In genomic region chr11:8247535-8247934, GRCm38 (mm10) we compare ENCODE assay signal across 10 mouse cellular contexts.
DNase-seq lines count a peak whose midpoint lies in the region; ATAC-seq and TF ChIP-seq lines count a peak whose summit lies in the region.
"Had no signal": no experiment of that assay in that cellular context is flagged by ENCODE, and none has a peak within 500 bp of the region (broad histone marks: within the 10 kb centered on the region; RNA-seq: fewer than 3 reads in every experiment).

No protein-coding gene starts in this region.

- DNase-seq in heart, adult 2 months, result peak; percentile 38 to 48
- no peak for DNase-seq in heart, embryonic 10.5 days (ENCODE audit: low spot score)
- peak; percentile 7 for DNase-seq in embryo, embryonic 11 days
- peak; percentile 52 for DNase-seq in heart, adult 8-10 months (ENCODE audit: low spot score)
- DNase-seq in lung, postnatal 0 days (ENCODE audit: low spot score), result peak; percentile 69
- DNase-seq in midbrain, embryonic 11.5 days (ENCODE audit: low spot score, missing footprints), result no peak
- DNase-seq in left cerebral cortex, postnatal 36 days (ENCODE audit: low spot score in 2 of 2), result no peak
- DNase-seq in right cerebral cortex, postnatal 25 days, result no peak
- DNase-seq: thymus, adult 18-20 months had no signal

- ATAC-seq in lung, postnatal 0 days, result peak; percentile 69
- ATAC-seq in midbrain, embryonic 11.5 days (ENCODE audit: low FRiP score), result no peak
- ATAC-seq: activated CD4-positive, CD25-positive, alpha-beta regulatory T cell, adult 4 months had no signal

- H3K27ac ChIP-seq in heart, adult 2 months, result no peak overlapping the region
- no peak overlapping the region for H3K27ac ChIP-seq in heart, embryonic 10.5 days
- H3K27ac ChIP-seq in lung, postnatal 0 days (ENCODE audit: low read length), result no peak overlapping the region
- no peak overlapping the region for H3K27ac ChIP-seq in midbrain, embryonic 11.5 days (ENCODE audit: low read depth, low read length)

- H3K79me2 ChIP-seq in heart, adult 2 months (replicated peaks; ENCODE audit: control insufficient read depth, insufficient read depth, low read length), result no peaks in the 10 kb centered on the region

- peaks cover 2% of the 10 kb centered on the region for H3K4me1 ChIP-seq in heart, adult 2 months (ENCODE audit: control insufficient read depth, insufficient read depth, low read length)
- H3K4me1 ChIP-seq in heart, embryonic 10.5 days, result no peaks in the 10 kb centered on the region
- H3K4me1 ChIP-seq in lung, postnatal 0 days (ENCODE audit: insufficient read depth, low read depth, low read length), result no peaks in the 10 kb centered on the region
- H3K4me1 ChIP-seq in midbrain, embryonic 11.5 days (ENCODE audit: control insufficient read depth, insufficient read depth, low read length), result no peaks in the 10 kb centered on the region

- intact Hi-C loops in heart, adult 2 months (cut with DNase I), result loop anchor here (10.0 kb wide), 2 partner anchors 103 to 413 kb away; no protein-coding TSS in a partner anchor
- intact Hi-C loops in left cerebral cortex, postnatal 36 days (cut with DNase I), result loop anchor here (2.0 kb wide), 1 partner anchor 1033 kb away; no protein-coding TSS in a partner anchor

- no peak for TF ChIP-seq POLR2A in heart, adult 2 months (IDR thresholded peaks at IDR 0.05; ENCODE audit: insufficient read depth, low read depth, low read length)

- 0 out of 2 replicates have a peak, but pooled peaks have one; percentile 54 for TF ChIP-seq EP300 in heart, adult 2 months (IDR thresholded peaks at IDR 0.05; ENCODE audit: insufficient read depth, low read depth, low read length)
- TF ChIP-seq EP300 in lung, postnatal 0 days (IDR thresholded peaks at IDR 0.05), result no peak

- H3K9ac ChIP-seq in heart, adult 2 months (ENCODE audit: low read depth, low read length), result no peak overlapping the region
- no peak overlapping the region for H3K9ac ChIP-seq in lung, postnatal 0 days (replicated peaks; ENCODE audit: low read depth)
- no peak overlapping the region for H3K9ac ChIP-seq in midbrain, embryonic 11.5 days (ENCODE audit: low read length)

- peaks cover 1% of the 10 kb centered on the region; the same call in 1 of the 2 replicates for H3K27me3 ChIP-seq in heart, adult 2 months (ENCODE audit: control insufficient read depth, insufficient read depth, low read length)
- H3K27me3 ChIP-seq in heart, embryonic 10.5 days (ENCODE audit: insufficient read depth, poor library complexity, severe bottlenecking), result no peaks in the 10 kb centered on the region
- H3K27me3 ChIP-seq in lung, postnatal 0 days (replicated peaks; ENCODE audit: insufficient read depth, low read length), result no peaks in the 10 kb centered on the region
- H3K27me3 ChIP-seq in midbrain, embryonic 11.5 days (ENCODE audit: control insufficient read depth, insufficient read depth, low read length), result no peaks in the 10 kb centered on the region

- no peak overlapping the region for H3K4me3 ChIP-seq in heart, adult 2 months
- no peak overlapping the region for H3K4me3 ChIP-seq in heart, embryonic 10.5 days
- no peak overlapping the region for H3K4me3 ChIP-seq in lung, postnatal 0 days (ENCODE audit: low read depth, low read length)
- no peak overlapping the region for H3K4me3 ChIP-seq in midbrain, embryonic 11.5 days (ENCODE audit: low read depth, low read length)

- no peaks in the 10 kb centered on the region for H3K9me3 ChIP-seq in heart, embryonic 10.5 days
- no peaks in the 10 kb centered on the region for H3K9me3 ChIP-seq in lung, postnatal 0 days (ENCODE audit: low read length)
- no peaks in the 10 kb centered on the region for H3K9me3 ChIP-seq in midbrain, embryonic 11.5 days (ENCODE audit: control insufficient read depth, low read length)

- TF ChIP-seq CTCF in heart, adult 2 months (IDR thresholded peaks at IDR 0.05), result no peak
- TF ChIP-seq CTCF in lung, postnatal 0 days (IDR thresholded peaks at IDR 0.05), result peak; percentile 17; the same call in 1 of the 2 replicates

- WGBS in heart, adult 2 months, result 28% methylated on average over 5 of the region's 5 CpGs
- WGBS in heart, embryonic 10.5 days, result 48% methylated on average over 5 of the region's 5 CpGs
- 16% methylated on average over 5 of the region's 5 CpGs for WGBS in lung, postnatal 0 days
- 73% methylated on average over 5 of the region's 5 CpGs for WGBS in midbrain, embryonic 11.5 days

- no peak overlapping the region for H3K4me2 ChIP-seq in lung, postnatal 0 days (replicated peaks; ENCODE audit: low read depth, low read length)
- H3K4me2 ChIP-seq in midbrain, embryonic 11.5 days, result no peak overlapping the region

- no peaks in the 10 kb centered on the region for H3K36me3 ChIP-seq in heart, adult 2 months (ENCODE audit: control insufficient read depth, insufficient read depth, low read length)
- no peaks in the 10 kb centered on the region for H3K36me3 ChIP-seq in heart, embryonic 10.5 days
- H3K36me3 ChIP-seq in lung, postnatal 0 days (ENCODE audit: insufficient read depth, low read length), result no peaks in the 10 kb centered on the region
- no peaks in the 10 kb centered on the region for H3K36me3 ChIP-seq in midbrain, embryonic 11.5 days (ENCODE audit: control insufficient read depth, insufficient read depth, low read length)

Comparison
In these comparisons a context has a peak if more than half of its experiments do, and no peak if none do; other contexts are left out.
1. DNase-seq: peak in heart, adult 2 months (2 of 2), embryo, embryonic 11 days (single experiment), heart, adult 8-10 months (single experiment) and lung, postnatal 0 days (single experiment); none in heart, embryonic 10.5 days (single experiment), midbrain, embryonic 11.5 days (single experiment), left cerebral cortex, postnatal 36 days (0 of 2) and right cerebral cortex, postnatal 25 days (single experiment).